Mouse (Mus musculus): ENCODE data around the gene Dnaic1. TPM values are rescaled to one million over a fixed set of nuclear protein-coding genes. Genes with fewer than 3 reads are reported as not detected.

Dnaic1 gene
- polyA plus RNA-seq, 1 experiment = 0.96 TPM

DNA sequence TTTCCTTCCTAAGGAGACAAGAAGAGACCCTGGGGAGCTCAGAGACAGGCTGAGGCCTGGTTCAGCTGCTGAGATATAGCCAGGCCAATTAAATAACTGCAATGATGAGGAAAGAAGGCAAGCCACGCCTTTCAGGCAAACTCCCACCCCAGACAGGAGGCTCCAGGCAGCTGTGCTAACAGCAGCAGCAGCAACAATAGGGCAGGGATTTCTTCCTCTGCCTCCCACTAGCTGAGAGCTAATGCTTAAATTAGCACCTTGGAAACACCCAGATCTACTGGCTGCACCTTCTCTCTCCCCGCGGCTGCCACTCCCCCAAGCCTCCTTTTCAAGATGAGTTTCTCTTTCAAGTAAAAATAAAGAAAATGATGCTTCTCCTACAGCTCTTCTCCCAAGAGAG lies 3.5 kb upstream of the Dnaic1 start:
- Histone ChIP-seq H3K27ac (ENCODE audit: control insufficient read depth, insufficient read depth, low read length) (no peak overlapping the region), H3K27me3 (ENCODE audit: control insufficient read depth, insufficient read depth, low read length) (no peaks in the 10 kb centered on the region; the same call in 1 of the 2 replicates), H3K4me1 (replicated peaks; ENCODE audit: control insufficient read depth, insufficient read depth, low read length) (peaks cover 15% of the 10 kb centered on the region), H3K4me3 (ENCODE audit: control insufficient read depth, insufficient read depth, low read length) (no peak overlapping the region), H3K36me3 (ENCODE audit: control insufficient read depth, insufficient read depth, low read length) (no peaks in the 10 kb centered on the region)
- TF ChIP-seq POLR2A (IDR thresholded peaks at IDR 0.05; ENCODE audit: control insufficient read depth, extremely low read depth, insufficient read depth, low read length, poor library complexity) = no peak
- no peak for TF ChIP-seq CTCF (IDR thresholded peaks at IDR 0.05; ENCODE audit: borderline replicate concordance, control insufficient read depth, extremely low read depth, insufficient read depth, low read length, poor library complexity)
- no peak for DNase-seq
- 91% methylated on average over 3 of the region's 3 CpGs for WGBS

DNA sequence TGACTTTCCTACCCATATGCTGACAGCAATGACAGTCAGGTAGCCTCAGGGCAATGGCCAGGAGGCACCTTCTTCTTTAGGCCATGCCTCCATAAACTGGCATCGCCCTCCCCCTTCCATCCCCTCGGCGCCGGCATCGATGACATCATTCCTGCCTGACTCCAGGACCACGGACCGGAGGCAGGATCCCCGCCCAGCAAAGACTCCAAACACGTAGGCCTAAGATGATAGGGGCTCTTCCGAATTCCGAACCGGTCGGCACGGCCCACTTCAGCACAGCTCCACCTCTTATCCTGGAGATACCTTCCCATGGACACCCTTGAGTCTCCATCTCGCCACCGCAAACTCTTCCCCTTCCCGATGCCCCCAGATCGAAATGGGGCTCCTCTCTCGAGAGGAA lies 1.3 kb upstream of the Dnaic1 start:
- 56% methylated on average over 19 of the region's 19 CpGs for WGBS
- no peaks in the 10 kb centered on the region; the same call in 1 of the 2 replicates for H3K27me3 ChIP-seq (ENCODE audit: control insufficient read depth, insufficient read depth, low read length)
- DNase-seq = no peak

DNA sequence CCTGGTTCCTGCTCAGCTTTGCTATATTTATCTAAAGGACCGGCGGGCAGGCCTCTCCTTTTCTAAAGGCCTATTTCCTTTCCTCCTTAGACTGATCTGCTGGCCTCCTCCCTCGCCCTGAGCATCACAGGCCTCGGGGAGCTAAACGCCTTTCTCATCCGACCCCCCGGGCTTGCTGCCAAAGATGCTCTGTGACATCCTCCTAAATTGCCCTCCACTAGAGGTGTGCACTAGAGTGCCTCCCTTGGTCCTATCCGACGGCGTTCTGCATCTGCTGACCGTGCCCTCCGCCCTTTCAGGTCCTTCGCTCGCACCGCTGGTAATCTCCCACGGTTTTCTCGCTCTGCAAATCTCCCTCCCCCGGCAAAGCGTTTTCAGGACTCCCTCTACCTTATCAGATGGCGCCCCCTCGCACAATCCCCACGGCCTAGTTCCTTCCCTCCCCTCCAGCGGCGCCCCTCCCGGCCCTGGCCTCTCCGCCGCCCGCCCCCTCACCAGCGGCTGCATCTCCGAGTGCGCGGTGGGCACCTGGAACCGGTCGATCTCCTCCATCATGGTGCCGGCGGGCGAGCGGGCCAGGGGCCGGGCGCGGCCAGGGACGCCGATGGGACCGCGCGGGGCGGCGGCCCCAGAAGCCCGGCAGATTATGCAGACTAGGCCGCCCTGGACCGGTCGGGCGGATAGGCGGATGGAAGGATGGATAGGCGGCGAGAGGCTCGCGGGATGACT lies 729 bp upstream of the Dnaic1 start:
- 2% methylated on average over 58 of the region's 58 CpGs for WGBS
- no peak overlapping the region for H3K27ac ChIP-seq (ENCODE audit: control insufficient read depth, insufficient read depth, low read length)
- peaks cover 15% of the 10 kb centered on the region for H3K4me1 ChIP-seq (replicated peaks; ENCODE audit: control insufficient read depth, insufficient read depth, low read length)
- no peaks in the 10 kb centered on the region; the same call in 1 of the 2 replicates for H3K27me3 ChIP-seq (ENCODE audit: control insufficient read depth, insufficient read depth, low read length)
- H3K36me3 ChIP-seq (ENCODE audit: control insufficient read depth, insufficient read depth, low read length) = no peaks in the 10 kb centered on the region
- DNase-seq = peak; percentile 64
- peak overlapping the region; percentile 58 for H3K4me3 ChIP-seq (ENCODE audit: control insufficient read depth, insufficient read depth, low read length)
- TF ChIP-seq CTCF (IDR thresholded peaks at IDR 0.05; ENCODE audit: borderline replicate concordance, control insufficient read depth, extremely low read depth, insufficient read depth, low read length, poor library complexity) (no peak), POLR2A (IDR thresholded peaks at IDR 0.05; ENCODE audit: control insufficient read depth, extremely low read depth, insufficient read depth, low read length, poor library complexity) (no peak)

More for the DNA sequence above, 1.3 kb upstream of the Dnaic1 start:
- H3K4me3 ChIP-seq (ENCODE audit: control insufficient read depth, insufficient read depth, low read length) = peak overlapping the region; percentile 58
- peaks cover 15% of the 10 kb centered on the region for H3K4me1 ChIP-seq (replicated peaks; ENCODE audit: control insufficient read depth, insufficient read depth, low read length)
- no peaks in the 10 kb centered on the region for H3K36me3 ChIP-seq (ENCODE audit: control insufficient read depth, insufficient read depth, low read length)
- TF ChIP-seq POLR2A (IDR thresholded peaks at IDR 0.05; ENCODE audit: control insufficient read depth, extremely low read depth, insufficient read depth, low read length, poor library complexity) (no peak), CTCF (IDR thresholded peaks at IDR 0.05; ENCODE audit: borderline replicate concordance, control insufficient read depth, extremely low read depth, insufficient read depth, low read length, poor library complexity) (no peak)
- no peak overlapping the region for H3K27ac ChIP-seq (ENCODE audit: control insufficient read depth, insufficient read depth, low read length)

DNA sequence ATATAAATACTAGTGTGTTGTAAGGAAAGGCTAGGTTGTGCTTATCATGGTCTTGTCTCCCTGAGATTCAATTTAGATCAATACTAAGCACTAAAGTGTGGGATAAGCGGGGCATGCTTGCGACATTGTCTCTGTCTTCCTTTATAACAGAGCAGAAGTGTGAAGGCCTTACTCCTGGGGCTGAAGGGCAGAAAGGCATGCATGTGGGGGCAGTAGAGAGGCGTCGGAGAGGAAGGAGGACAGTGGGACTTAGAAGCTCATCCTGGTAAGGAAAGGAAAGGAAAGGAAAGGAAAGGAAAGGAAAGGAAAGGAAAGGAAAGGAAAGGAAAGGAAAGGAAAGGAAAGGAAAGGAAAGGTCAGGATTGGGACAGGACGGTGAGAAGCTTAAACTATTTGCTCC lies 1.9 kb downstream of the Dnaic1 start:
- TF ChIP-seq POLR2A (IDR thresholded peaks at IDR 0.05; ENCODE audit: control insufficient read depth, extremely low read depth, insufficient read depth, low read length, poor library complexity) (no peak), CTCF (IDR thresholded peaks at IDR 0.05; ENCODE audit: borderline replicate concordance, control insufficient read depth, extremely low read depth, insufficient read depth, low read length, poor library complexity) (no peak)

DNA sequence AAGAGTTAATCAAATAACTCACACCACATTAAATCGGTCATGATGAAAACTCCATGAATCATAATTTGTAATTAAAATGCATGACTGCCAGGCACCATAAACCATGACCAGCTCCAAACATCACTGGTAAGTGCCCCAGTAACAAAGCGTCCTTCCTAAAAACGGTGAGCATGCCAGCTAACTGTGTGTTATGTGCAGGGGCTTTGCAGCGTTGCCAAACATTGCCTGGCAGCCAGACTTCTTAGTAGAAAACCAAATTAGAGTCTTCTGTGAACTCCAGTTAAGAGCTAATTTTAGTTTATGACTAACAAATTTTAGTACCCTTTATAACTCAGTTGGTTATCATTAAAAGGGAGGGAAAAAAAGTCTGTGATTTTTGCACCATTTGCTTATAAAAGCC lies 3.9 kb downstream of the Dnaic1 start:
- Histone ChIP-seq H3K36me3 (ENCODE audit: control insufficient read depth, insufficient read depth, low read length) (no peaks in the 10 kb centered on the region), H3K4me1 (replicated peaks; ENCODE audit: control insufficient read depth, insufficient read depth, low read length) (peaks cover 8% of the 10 kb centered on the region), H3K4me3 (ENCODE audit: control insufficient read depth, insufficient read depth, low read length) (no peak overlapping the region), H3K27me3 (ENCODE audit: control insufficient read depth, insufficient read depth, low read length) (no peaks in the 10 kb centered on the region), H3K27ac (ENCODE audit: control insufficient read depth, insufficient read depth, low read length) (no peak overlapping the region)
- WGBS = 87% methylated on average over 4 of the region's 4 CpGs
- no peak for TF ChIP-seq CTCF (IDR thresholded peaks at IDR 0.05; ENCODE audit: borderline replicate concordance, control insufficient read depth, extremely low read depth, insufficient read depth, low read length, poor library complexity)
- TF ChIP-seq POLR2A (IDR thresholded peaks at IDR 0.05; ENCODE audit: control insufficient read depth, extremely low read depth, insufficient read depth, low read length, poor library complexity) = no peak
- DNase-seq = no peak

More for the DNA sequence above, 1.9 kb downstream of the Dnaic1 start:
- DNase-seq = no peak
- H3K4me1 ChIP-seq (replicated peaks; ENCODE audit: control insufficient read depth, insufficient read depth, low read length) = peaks cover 15% of the 10 kb centered on the region
- H3K4me3 ChIP-seq (ENCODE audit: control insufficient read depth, insufficient read depth, low read length) = no peak overlapping the region
- H3K27ac ChIP-seq (ENCODE audit: control insufficient read depth, insufficient read depth, low read length) = no peak overlapping the region
- H3K36me3 ChIP-seq (ENCODE audit: control insufficient read depth, insufficient read depth, low read length) = no peaks in the 10 kb centered on the region
- no peaks in the 10 kb centered on the region; the same call in 1 of the 2 replicates for H3K27me3 ChIP-seq (ENCODE audit: control insufficient read depth, insufficient read depth, low read length)
- WGBS = 64% methylated on average over 5 of the region's 5 CpGs

DNA sequence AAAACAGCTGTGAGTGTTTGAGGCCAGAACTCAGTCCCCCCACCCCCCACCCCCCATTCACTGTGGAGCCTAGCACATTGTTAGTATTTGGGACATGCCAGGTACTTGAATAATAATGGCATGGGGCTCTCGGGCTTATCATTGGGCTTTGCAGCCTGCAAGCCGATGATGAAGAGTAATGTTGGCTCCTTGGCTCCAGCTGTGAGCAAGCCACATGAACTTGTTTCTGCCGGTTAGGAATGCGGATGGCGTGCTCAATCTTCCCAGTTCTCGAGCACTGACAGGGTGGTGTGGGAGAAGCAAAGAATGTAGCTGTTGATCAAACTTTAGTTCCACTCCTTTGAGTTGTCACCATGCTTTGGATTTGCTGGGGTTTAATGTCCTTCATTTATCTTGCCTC lies 6.3 kb downstream of the Dnaic1 start:
- Histone ChIP-seq H3K27me3 (ENCODE audit: control insufficient read depth, insufficient read depth, low read length) (no peaks in the 10 kb centered on the region), H3K4me1 (replicated peaks; ENCODE audit: control insufficient read depth, insufficient read depth, low read length) (no peaks in the 10 kb centered on the region), H3K36me3 (ENCODE audit: control insufficient read depth, insufficient read depth, low read length) (no peaks in the 10 kb centered on the region), H3K4me3 (ENCODE audit: control insufficient read depth, insufficient read depth, low read length) (no peak overlapping the region), H3K27ac (ENCODE audit: control insufficient read depth, insufficient read depth, low read length) (no peak overlapping the region)
- TF ChIP-seq POLR2A (IDR thresholded peaks at IDR 0.05; ENCODE audit: control insufficient read depth, extremely low read depth, insufficient read depth, low read length, poor library complexity) = no peak
- no peak for TF ChIP-seq CTCF (IDR thresholded peaks at IDR 0.05; ENCODE audit: borderline replicate concordance, control insufficient read depth, extremely low read depth, insufficient read depth, low read length, poor library complexity)
- no peak for DNase-seq
- WGBS = 83% methylated on average over 6 of the region's 6 CpGs

Data from thymus, adult 2 months (tissue).